Mouse (Mus musculus) midbrain, embryonic 12.5 days (tissue): ENCODE measurements around the gene Ddx52. TPM values are rescaled to one million over a fixed set of nuclear protein-coding genes. Genes with fewer than 3 reads are reported as not detected.

Experiments
- ATAC-seq: fragments of 200-750 bp; cut with Nextera tagmentation; 2 replicates; pipeline ENCODE4 v1.8.0; 2017; ENCODE audit warnings: low read depth, moderate TSS enrichment, moderate library complexity; ENCODE audit not compliant: low FRiP score
- H3K27ac ChIP-seq: fragments of 300-500 bp; sonication (generic); replicated peaks from 2 replicates; pipeline ENCODE4 v1.5.1; 2016; ENCODE audit warnings: mild to moderate bottlenecking
- H3K27me3 ChIP-seq: fragments of 300-500 bp; sonication (generic); 2 replicates; pipeline ENCODE4 v1.6.1; 2016; ENCODE audit warnings: mild to moderate bottlenecking
- H3K36me3 ChIP-seq: fragments of 300-500 bp; sonication (generic); 2 replicates; pipeline ENCODE4 v1.6.1; 2016
- H3K4me1 ChIP-seq: fragments of 300-500 bp; sonication (generic); 2 replicates; pipeline ENCODE4 v1.6.1; 2016
- H3K4me2 ChIP-seq: fragments of 300-500 bp; sonication (generic); replicated peaks from 2 replicates; pipeline ENCODE4 v1.6.1; 2016; ENCODE audit warnings: mild to moderate bottlenecking, moderate library complexity
- H3K4me3 ChIP-seq: fragments of 300-500 bp; sonication (generic); 2 replicates; pipeline ENCODE4 v1.5.1; 2016; ENCODE audit warnings: mild to moderate bottlenecking
- H3K9ac ChIP-seq: fragments of 300-500 bp; sonication (generic); replicated peaks from 2 replicates; pipeline ENCODE4 v1.6.1; 2016; ENCODE audit warnings: mild to moderate bottlenecking, moderate library complexity
- H3K9me3 ChIP-seq: fragments of 300-500 bp; sonication (generic); 2 replicates; pipeline ENCODE4 v1.6.1; 2016; ENCODE audit warnings: mild to moderate bottlenecking
- WGBS: fragments of 180-500 bp; shearing (Covaris S2); methylation state at CpG from one replicate; pipeline ENCODE4 v1.1.7; 2016; 5-methylcytosine and 5-hydroxymethylcytosine counted together
- polyA plus RNA-seq: library from polyadenylated mRNA; unstranded; fragments of >200 nt; fragmentation: Nextera tagmentation; extraction: Ambion mirVana; gene quantifications from 2 replicates; pipeline ENCODE4 v1.2.1, GENCODE M21; 2016

The Ddx52 gene
- polyA plus RNA-seq, 1 experiment from 2014 or later: 42.1 TPM

DNA sequence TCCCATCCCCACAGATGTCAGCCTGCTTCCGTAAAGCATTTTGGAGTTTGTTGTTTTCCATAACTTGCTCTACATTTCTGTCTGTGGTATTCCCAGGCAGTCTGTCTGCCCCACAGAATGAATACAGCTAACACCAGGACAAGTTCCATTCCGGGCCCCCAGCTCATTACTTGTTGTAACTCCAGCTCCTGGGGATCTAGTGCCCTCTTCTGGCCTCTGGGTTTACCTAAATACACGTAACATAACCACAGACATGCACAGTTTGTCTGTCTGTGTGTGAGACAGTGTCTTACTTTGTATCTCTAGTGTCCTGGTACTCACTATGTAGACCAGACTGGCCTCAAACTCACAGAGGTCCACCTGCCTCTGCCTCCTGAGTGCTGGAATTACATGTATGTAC, 59.4 kb downstream of the Ddx52 start:
- ATAC-seq: no peak
- WGBS: 90% methylated on average over 3 of the region's 3 CpGs
- Histone ChIP-seq H3K27me3 (no peaks in the 10 kb centered on the region), H3K4me3 (no peak overlapping the region), H3K9ac (no peak overlapping the region), H3K36me3 (peaks cover 88% of the 10 kb centered on the region), H3K4me2 (no peak overlapping the region), H3K9me3 (no peaks in the 10 kb centered on the region), H3K27ac (no peak overlapping the region), H3K4me1 (no peaks in the 10 kb centered on the region)

DNA sequence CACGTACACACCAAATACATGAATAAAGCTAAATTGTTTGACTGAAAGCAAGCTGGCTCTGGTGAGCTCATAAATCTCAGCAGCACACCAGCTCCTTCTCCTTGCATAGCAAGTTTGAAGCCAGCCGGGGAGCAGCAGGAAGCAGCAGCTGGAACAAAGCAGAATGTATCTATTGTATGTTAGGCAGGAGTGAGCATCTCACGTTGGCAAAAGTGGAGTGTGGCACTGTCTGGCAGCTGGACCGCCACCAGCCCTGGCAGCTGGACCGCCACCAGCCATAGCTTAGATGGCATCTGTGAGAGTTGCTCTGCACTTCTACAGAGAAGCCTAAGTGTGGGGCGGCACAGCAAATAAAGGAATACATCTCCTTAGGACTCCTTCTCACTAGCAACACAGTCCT, 62.1 kb downstream of the Ddx52 start:
- Histone ChIP-seq H3K9me3 (no peaks in the 10 kb centered on the region), H3K27me3 (no peaks in the 10 kb centered on the region), H3K4me2 (no peak overlapping the region), H3K4me1 (no peaks in the 10 kb centered on the region), H3K9ac (no peak overlapping the region), H3K27ac (no peak overlapping the region), H3K4me3 (no peak overlapping the region), H3K36me3 (peaks cover 79% of the 10 kb centered on the region)
- 93% methylated on average over 6 of the region's 6 CpGs for WGBS
- ATAC-seq: no peak

DNA sequence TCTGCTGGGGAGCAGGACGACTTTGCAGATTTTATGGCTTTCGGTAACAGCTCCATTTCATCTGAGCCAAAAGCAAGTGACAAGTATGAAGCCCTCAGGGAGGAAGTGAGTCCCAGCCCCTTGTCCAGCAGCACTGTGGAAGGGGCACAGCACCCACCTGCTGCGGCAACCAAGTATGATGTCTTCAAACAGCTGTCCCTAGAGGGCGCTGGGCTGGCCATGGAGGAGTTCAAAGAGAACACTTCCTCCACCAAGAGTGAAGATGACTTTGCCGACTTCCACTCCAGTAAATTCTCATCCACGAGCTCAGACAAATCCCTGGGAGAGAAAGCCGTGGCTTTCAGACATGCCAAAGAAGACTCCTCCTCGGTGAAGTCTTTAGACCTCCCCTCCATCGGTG, 67.1 kb downstream of the Ddx52 start:
- H3K36me3 ChIP-seq: peaks cover 45% of the 10 kb centered on the region
- no peak overlapping the region for H3K4me3 ChIP-seq
- H3K9me3 ChIP-seq: no peaks in the 10 kb centered on the region
- no peak overlapping the region for H3K27ac ChIP-seq
- 89% methylated on average over 9 of the region's 9 CpGs for WGBS
- H3K4me1 ChIP-seq: peaks cover 24% of the 10 kb centered on the region
- no peak overlapping the region for H3K4me2 ChIP-seq
- no peak for ATAC-seq
- H3K9ac ChIP-seq: no peak overlapping the region
- 0 out of 2 replicates have a peak, but pooled peaks cover 4% of the 10 kb centered on the region for H3K27me3 ChIP-seq

DNA sequence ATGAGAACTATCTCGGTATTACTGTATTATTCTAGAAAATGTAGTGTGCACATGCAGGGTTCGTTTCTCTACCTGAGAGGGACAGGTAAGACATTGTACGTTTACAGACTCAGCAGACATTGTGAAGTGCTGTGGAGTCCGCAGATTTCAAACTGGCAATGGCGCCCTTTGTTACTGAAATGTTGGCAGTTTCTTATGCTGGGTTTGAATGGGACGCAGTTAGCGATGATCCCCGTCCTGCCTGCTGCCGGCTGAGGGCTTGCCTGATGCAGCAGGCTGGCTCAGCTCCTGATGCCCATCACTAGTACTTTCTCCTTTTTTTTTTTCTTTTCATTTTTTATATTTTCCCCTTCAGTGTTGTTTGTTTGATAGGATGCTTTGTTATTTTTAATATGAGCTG, 68.5 kb downstream of the Ddx52 start:
- peaks cover 27% of the 10 kb centered on the region for H3K4me1 ChIP-seq
- no peak overlapping the region for H3K27ac ChIP-seq
- H3K9ac ChIP-seq: no peak overlapping the region
- ATAC-seq: no peak
- no peak overlapping the region for H3K4me3 ChIP-seq
- no peaks in the 10 kb centered on the region for H3K9me3 ChIP-seq
- peaks cover 31% of the 10 kb centered on the region for H3K36me3 ChIP-seq
- 50% methylated on average over 9 of the region's 9 CpGs for WGBS
- H3K4me2 ChIP-seq: no peak overlapping the region
- H3K27me3 ChIP-seq: 0 out of 2 replicates have a peak, but pooled peaks cover 4% of the 10 kb centered on the region

DNA sequence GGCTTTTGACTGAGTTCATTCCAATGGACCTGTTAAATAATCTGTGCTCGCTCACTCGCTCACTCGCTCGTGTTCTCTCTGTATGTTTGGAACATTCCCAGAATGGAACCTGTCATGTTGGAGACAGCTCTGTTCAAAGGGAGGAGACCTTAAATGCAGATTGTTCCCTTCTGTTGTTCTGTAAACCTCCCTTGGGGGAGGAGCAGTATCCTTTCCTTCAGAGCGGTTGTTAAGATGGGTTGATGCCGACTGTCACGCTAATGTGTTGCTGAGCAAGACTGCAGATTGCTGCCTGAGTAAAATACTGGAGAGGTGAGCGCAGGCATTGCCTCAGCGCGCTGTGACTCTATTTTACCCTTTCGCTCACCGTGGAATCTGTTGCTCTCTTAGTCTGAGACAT, 69.2 kb downstream of the Ddx52 start:
- Histone ChIP-seq H3K4me2 (peak overlapping the region; percentile 35), H3K4me3 (no peak overlapping the region)
- WGBS: 9% methylated on average over 12 of the region's 12 CpGs

DNA sequence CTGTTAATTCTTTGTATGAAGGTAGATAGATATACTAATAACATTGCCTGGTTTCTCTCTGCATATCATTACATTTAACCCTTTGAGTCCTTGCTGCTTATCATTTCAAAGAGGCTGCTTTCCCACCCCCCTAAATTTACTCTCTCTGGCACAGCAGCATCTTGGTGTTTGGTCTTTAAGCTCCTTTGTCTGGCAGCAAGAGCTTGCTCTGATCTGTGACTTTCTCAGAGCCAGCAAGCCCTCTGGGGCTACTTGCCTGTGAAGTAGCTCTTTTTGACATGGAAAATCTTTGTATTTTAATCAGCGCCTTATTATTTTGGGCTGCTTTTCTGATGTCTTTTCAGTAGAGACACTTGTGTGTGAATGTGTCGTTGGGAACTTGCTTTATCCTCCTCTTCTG, 69.7 kb downstream of the Ddx52 start:
- Histone ChIP-seq H3K9me3 (no peaks in the 10 kb centered on the region), H3K4me3 (no peak overlapping the region), H3K9ac (peak overlapping the region; percentile 16; the same call in 1 of the 2 replicates), H3K36me3 (peaks cover 25% of the 10 kb centered on the region), H3K27ac (peak overlapping the region; percentile 50), H3K4me1 (peaks cover 27% of the 10 kb centered on the region), H3K4me2 (peak overlapping the region; percentile 35), H3K27me3 (0 out of 2 replicates have a peak, but pooled peaks cover 4% of the 10 kb centered on the region)
- no peak for ATAC-seq
- 14% methylated on average over 2 of the region's 2 CpGs for WGBS

More for the DNA sequence above, 69.2 kb downstream of the Ddx52 start:
- no peak for ATAC-seq
- Histone ChIP-seq H3K36me3 (peaks cover 30% of the 10 kb centered on the region), H3K9ac (peak overlapping the region; percentile 16; the same call in 1 of the 2 replicates), H3K27me3 (0 out of 2 replicates have a peak, but pooled peaks cover 4% of the 10 kb centered on the region), H3K27ac (peak overlapping the region; percentile 50), H3K9me3 (no peaks in the 10 kb centered on the region), H3K4me1 (peaks cover 27% of the 10 kb centered on the region)

Other genes with a start within 250 kb of the Ddx52 start
- gene Wfdc17, start 238.1 kb upstream of the Ddx52 start, polyA plus RNA-seq: 0.48 and 1.4 TPM in 2 replicates
- not detected in 2 replicates for gene Wfdc18, start 233.0 kb upstream of the Ddx52 start, polyA plus RNA-seq
- gene Wfdc21, start 195.1 kb upstream of the Ddx52 start, polyA plus RNA-seq: not detected in 2 replicates
- gene Heatr6, start 188.4 kb upstream of the Ddx52 start, polyA plus RNA-seq: 37.4 and 38.3 TPM in 2 replicates
- gene Hnf1b, start 92.0 kb upstream of the Ddx52 start, polyA plus RNA-seq: not detected in 2 replicates
- 29.7 and 32.8 TPM in 2 replicates for gene Synrg, start 22.4 kb downstream of the Ddx52 start, polyA plus RNA-seq
- gene Dusp14, start 127.2 kb downstream of the Ddx52 start, polyA plus RNA-seq: 7.6 and 7.8 TPM in 2 replicates
- 33.6 and 34.3 TPM in 2 replicates for gene Tada2a, start 187.5 kb downstream of the Ddx52 start, polyA plus RNA-seq
- gene Acaca, start 187.6 kb downstream of the Ddx52 start, polyA plus RNA-seq: 37.9 and 38.7 TPM in 2 replicates
- not detected in 2 replicates for gene Gm11437, start 225.4 kb downstream of the Ddx52 start, polyA plus RNA-seq